Mouse (Mus musculus) cortical plate, adult 2 months (tissue): Measurements from ENCODE around the gene Slc12a5.

Source experiments
- CTCF ChIP-seq: fragments of 200-500 bp; IDR thresholded peaks from 2 replicates; pipeline ENCODE4 v1.5.1; 2011; ENCODE audit warnings: mild to moderate bottlenecking, control low read depth, low read length; ENCODE audit not compliant: insufficient read depth; ENCODE audit errors: extremely low read depth
- POLR2A ChIP-seq: fragments of 200-500 bp; IDR thresholded peaks from 2 replicates; pipeline ENCODE4 v1.6.1; 2011; ENCODE audit warnings: mild to moderate bottlenecking, low read length, control low read depth; ENCODE audit not compliant: insufficient read depth; ENCODE audit errors: extremely low read depth

GRCm38 (mm10) chr2:164972646-164973045 lies 12.0 kb downstream of the Slc12a5 start:
- no peak for TF ChIP-seq CTCF
- TF ChIP-seq POLR2A = no peak
